Mouse (Mus musculus): ENCODE results near the gene Leprot.

Leprot gene

DNA sequence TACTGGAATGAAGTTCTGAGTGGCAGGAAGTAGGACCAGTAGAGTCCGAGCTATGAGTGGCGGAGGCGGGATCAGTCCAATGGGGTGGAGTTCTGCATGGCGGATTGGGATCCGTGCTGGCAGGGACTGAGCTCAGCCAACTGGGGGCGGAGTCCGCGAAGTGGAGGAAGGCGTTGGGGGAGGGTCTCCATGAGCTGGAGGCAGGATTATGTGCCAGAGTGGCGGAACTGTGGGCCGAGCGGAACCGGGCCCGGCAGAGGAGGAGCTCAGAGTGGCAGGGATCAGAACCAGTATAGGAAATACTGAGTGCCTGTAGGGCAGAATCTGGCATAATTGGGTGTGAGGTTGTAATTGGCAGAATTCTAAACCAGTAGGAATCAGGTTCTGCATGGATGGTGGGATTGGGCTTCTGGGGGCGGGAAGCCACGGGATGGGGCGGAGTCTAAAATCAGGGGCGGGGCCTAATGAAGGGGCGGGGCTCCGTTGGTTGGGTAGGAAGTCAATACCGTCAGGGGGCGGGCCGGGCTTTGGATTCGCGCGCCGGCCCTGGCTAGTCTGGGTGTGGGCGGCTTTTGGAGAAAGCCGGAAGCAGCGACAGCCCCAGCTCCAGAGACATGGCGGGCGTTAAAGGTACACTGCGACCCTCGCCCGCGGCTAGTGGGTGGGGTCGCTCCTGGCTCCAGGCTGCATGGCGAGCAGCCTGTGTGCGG, at the start of gene Leprot:
Leprot (plus strand) TSS at position 523 of the 710 bp plus-strand sequence.
- peak; percentile 100 for DNase-seq (ENCODE audit: low spot score)

DNA sequence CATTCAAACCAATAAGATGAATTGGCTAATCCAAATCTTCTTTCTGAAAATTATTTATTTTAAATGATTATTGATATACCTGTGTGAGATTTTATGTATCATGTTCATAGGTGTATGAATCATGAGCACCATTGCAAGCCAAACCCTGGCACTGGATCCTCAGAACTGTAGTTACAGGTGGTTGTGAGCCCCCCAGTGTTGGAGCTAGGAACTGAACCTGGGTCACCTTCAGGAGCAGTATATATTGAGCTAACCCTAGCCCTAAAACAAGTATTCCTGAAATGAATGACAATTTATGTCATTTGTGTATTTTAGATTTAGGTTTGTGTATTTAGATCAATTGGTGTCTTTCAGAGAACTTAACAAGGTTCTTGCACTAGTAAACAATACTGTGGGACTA, 45.8 kb upstream of the Leprot start:
- peak; percentile 51 for DNase-seq (ENCODE audit: low spot score)

DNA sequence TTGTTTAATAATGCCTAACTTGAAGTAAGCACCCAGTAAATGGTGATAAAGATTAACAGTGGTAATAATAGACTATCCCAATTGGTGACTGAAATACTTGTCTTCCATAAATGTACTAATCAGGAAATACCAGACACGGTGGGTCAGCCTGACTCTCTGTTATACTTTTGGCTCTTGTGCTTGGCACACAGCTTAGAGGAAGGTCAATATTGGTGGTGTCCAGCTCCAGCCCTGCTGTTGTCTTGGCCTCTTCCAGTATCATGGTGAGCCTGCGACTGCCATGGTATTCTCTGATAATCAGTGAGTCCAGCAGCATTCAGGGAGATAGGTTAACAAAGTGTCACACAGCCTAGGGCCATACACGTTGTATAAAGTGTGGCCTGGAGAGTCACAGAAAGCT, 43.9 kb upstream of the Leprot start:
- no peak for DNase-seq (ENCODE audit: low spot score)

DNA sequence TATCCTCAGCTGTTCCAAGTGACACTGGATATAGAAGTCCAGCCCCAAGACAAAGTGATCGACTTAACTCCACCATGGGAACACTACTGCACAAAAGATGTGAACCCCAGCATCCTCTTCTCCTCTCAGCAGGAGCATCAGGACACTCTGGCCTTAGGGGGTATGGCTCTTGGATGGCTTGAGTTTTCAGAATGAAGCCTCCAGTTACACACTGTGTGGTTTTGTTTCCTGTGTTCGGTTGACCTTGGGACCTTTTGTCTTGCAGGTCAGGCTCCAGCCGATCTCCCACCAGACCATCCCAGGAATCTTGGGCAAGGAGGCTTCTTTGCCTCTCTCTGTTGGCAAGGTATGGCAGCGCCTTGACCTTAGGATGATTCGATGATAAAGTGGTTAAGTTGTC, 31.0 kb upstream of the Leprot start:
- DNase-seq (ENCODE audit: low spot score): no peak

DNA sequence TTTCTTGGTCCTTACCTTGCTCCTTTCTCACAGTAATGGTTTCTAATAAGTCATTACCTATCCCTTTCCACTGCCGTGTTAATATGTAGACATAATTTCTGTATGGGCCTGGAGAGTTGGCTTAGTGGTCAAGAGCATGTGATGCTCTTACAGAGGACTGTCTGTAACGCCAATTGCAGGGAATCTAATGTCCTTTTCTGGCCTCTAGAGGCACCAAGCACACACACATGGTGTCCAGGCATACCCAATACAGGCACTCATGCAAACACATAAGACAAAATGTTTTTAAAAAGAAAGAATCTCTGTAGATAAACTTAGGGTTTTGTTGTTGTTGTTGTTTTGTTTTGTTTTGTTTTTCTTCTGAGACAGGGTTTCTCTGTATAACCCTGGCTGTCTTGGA, 29.8 kb upstream of the Leprot start:
- DNase-seq (ENCODE audit: low spot score): no peak

DNA sequence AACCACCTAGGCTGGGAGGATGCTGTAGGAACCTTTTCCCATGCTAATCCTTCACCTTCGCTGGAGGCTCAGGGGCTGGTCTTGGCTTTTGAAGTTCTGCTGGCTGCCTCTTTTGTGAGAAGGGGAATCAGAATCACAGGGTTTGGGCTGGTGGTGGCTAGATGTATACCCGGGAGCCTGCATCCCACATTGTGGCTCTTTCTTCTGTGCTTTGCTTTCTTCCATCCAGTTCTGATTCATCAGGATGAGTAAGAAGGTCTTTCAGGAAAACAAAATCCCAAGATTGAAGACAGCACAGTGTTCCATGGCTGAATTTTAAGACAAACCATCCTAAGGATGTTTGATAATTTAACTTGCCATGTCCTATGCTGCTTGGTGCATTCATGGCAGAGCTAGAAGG, 27.3 kb upstream of the Leprot start:
- no peak for DNase-seq (ENCODE audit: low spot score)

DNA sequence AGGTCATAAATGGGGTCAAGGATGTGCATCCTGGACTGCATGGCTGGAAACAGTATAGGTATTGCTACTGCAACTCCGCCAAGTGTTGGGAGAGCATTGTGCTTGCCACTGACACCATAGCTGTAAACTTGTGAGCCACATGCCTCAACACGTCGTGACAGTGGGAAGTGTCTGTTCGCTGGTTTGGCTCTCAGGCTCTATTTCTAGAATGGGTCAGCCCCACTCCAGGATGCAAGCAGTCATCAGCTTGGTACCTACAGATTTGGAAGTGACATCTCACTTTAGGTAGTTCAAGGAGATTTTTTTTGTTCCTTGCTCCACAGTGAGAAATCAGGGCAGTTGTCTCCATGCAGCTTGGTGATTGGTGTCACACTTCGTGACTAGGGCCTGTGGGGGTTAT, 26.3 kb upstream of the Leprot start:
- no peak for DNase-seq (ENCODE audit: low spot score)

DNA sequence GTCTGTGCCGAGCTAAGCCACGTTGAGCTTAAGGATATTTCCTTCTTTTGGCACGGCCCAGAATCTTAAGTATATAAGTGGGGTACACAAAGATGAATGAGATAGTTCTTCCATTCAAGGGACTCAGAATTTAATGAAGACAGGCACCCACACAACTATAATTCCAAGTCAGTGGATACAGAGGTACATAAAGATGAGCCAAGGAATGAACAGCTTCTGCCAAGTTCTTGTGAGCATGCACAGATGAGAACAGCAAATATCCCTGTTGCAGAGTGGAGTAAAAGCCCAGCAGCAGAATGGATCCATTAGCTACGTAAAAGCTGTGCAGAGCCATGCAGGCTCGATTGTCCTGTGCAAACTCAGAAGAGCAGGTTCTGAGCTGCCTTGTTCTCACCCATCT, 22.2 kb upstream of the Leprot start:
- no peak for DNase-seq (ENCODE audit: low spot score)

DNA sequence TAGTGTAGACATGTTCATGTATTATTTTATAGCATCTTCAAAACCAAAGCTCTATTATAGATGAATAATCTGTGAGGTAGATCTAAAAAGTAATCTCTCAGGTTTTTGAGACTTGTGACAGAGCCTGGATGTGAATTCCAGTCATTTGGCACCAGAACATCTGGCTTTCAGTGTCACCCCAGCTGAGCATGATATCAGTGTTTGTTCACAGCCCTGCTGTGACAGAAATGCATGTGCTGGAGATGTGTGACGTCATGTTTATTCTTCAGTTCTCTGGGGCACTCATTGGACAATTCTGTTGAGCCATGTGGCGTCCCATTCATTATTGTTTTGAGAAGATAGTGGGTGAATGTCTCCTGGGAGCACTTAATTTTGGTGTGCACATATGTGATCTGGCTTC, 11.9 kb upstream of the Leprot start:
- no peak for DNase-seq (ENCODE audit: low spot score)

DNA sequence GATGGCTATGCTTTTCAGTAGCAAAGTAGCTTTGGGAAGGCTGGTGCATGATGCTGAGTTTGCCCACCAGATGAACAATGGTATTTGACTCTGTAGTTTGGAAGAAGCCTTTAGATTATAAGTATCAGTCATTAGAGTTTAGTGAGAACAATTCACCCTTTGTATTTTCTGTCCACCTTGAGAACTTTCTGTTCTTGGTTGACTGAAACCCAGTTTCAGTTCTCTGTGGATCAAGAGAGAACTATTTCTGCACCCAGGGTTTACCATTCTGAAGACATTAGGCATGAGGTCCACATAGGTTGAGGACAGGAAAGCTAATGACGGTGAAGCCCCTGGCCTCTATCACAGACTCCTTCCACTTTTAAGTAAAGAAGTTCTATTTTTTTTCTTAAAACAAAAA, 10.0 kb upstream of the Leprot start:
- DNase-seq (ENCODE audit: low spot score): no peak

DNA sequence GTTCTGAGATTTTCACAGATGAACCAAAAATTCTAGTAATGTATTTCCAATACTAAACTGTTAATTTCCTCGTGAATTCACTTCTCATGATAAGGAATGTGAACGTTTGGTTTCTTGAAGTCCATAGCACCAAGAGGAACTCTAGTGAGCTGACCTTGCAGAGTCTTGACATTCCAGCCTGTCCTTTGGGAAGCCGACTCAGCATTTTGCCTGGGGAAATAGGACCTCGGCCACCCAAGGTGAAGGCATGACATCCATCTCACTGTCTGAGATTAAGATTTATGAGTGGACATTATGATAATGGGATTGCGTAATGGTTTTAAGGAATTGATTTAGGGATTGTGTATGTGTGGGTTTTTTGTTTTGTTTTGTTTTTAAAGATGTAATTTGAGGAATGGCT, 6.9 kb upstream of the Leprot start:
- no peak for DNase-seq (ENCODE audit: low spot score)

DNA sequence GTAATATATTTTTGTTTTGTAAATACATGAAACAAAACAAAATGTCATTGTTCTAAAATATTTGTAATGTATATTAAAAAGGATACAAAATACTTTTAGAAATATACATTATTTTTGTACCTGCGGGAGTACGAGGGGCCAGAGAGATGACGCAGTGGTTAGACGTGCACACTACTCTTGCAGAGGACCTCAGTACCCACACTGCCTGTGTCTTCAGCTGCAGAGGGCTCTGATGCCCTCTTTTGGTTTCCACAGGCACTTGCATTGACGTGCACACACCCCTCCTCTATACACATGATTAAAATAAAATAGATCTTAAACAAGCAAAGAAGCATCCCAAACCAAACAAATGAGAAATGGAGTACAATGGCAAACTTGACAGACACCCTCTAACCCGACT, 4.8 kb upstream of the Leprot start:
- DNase-seq (ENCODE audit: low spot score): no peak

DNA sequence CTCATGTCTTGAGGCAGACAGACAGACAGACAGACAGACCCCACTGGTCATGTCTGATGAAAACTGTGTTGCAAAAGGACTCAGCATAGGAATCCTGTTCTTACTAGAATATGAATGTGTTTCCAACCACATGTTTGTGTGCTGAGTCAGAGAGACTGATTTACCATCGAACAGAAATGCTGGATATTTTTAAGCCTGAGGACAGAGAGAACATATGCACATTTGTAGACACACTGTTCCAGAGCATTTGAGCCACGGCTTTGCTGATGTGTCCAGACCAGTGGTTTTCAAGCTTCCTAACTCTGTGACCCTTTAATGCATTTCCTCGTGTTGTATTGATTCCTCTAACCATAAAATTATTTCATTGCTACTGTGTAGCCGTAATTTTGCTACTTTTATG, 4.3 kb upstream of the Leprot start:
- no peak for DNase-seq (ENCODE audit: low spot score)

DNA sequence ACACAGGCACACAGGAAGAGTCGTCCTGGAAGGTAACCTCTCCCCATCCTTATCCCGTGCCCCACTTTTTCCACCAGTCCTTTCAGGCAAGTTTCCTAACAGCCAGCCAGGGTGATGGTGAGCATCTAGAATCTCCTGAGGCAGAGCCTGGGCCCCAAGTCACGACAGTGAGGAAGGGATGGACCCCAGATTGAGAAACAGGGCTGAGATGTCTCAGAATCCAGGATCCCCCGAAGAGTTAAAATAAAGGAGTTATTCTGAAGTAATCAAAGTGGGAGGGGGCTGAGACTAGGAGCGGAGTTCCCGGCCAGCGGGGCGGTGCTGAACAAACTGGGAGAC, 692 bp upstream of the Leprot start:
- no peak for DNase-seq (ENCODE audit: low spot score)

DNA sequence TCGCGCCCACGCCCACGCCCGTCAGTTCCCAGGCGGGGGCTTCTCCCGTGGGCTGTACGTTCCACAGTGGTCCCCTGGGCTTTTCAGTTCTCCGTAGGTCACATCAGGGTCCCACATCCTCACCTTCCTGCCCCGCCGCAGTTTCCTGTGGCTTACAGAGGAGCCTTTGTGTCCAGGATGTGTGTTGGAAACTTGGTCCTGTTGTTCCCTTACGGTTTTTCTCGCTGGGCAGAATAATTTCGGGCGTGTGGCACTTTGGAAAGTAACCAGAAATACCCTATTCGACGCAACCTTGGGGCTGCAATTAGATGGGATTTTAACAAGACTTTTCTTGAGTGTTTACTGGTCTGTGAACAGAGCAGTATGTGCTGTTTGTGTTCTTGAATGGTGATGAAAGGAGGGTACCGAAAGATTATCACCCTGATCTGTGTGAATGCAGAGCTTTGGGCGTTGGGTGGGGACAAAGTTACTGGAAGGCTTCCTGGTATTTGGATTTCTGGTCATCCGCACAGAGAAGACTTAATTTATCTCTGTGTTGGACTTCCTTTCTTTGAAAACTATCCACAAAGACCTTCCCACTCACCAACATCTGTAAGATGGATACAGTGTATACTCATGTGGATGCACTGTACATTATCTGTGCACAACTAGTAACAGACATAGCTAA, 591 bp downstream of the Leprot start:
- DNase-seq (ENCODE audit: low spot score): no peak

DNA sequence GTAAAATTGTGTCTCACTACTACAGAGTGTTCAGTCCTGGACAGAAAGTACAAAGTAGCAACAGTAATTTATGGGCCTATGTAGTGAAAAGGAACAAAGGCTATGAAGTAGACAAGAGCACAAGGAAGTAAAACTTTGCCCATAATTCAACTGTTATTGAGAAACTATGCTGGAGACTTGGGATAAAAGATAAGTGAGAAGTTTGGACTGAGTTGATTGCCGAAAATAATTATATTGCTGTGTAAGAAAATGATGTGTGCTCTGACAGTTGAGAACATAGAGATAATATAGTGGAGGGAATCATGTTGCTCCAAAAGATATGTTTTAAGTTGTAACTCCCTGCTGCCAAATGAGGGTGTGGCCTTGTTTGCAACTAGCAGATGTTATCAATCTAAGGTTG, 1.2 kb downstream of the Leprot start:
- no peak for DNase-seq (ENCODE audit: low spot score)

DNA sequence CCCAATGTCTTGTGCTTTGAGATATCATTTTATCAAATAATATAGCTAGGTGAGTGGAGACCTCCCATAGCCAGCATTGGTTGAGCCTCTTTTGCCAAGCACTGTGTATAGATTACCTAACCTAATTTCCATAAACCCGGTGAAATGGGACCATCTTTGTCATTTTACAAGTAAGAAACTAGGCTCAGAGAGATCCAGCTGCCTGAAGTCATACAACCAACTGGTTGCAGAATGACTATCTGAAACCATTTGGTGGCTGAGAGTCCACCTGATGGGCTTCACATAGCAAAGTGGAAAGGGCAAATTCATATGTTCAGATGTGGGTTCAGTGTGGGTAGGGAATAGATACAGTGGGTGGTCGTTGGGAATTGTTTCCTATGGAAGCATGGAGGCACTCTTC, 3.4 kb downstream of the Leprot start:
- DNase-seq (ENCODE audit: low spot score): no peak

DNA sequence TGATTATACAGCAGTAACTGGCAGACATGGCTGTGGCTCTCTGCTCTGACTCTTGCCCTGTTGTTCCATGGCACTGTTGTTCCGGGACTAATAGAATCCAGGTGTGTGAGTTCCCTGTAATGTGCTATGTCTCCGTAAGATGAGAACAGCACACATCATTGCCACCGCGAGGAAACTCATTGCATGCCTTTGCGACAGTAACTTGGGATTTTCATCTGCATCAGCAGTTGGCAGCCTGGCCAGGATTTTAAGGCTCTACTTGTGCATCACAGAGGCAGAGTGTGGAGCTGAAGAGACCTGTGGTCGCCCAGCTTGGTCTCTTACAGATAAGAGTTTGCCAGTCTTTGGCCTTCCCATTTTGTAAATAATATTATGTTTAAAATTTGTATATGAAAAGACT, 6.7 kb downstream of the Leprot start:
- DNase-seq (ENCODE audit: low spot score): no peak

DNA sequence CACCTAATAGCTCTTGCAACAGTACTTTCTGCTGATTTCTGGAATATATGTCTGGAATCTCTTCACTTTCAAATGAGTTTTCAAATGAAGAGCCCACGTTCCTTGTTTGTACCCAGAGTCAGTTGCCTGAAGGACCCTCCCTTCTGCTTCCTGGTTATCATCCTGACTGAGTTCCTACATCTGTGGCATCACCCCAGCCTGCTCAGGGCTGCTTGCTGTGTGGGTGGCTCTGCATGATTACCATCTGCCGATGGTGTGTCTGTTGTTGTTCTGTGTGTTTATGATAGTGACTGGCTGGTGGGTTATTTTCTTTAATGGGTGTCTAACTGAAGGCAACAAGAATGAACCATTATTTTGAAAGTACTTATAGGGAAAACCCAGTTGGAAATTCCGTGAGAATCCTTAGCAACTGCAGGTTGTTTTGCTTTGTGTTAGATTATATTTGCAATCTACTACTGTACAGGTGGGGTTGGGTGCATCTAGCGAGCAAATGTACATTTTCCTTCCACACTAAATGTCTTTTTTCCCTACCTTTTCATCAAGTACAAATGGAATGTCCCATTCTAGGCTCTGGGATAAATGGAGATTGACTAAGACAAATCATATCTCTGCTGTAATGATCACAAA, 7.4 kb downstream of the Leprot start:
- no peak for DNase-seq (ENCODE audit: low spot score)

DNA sequence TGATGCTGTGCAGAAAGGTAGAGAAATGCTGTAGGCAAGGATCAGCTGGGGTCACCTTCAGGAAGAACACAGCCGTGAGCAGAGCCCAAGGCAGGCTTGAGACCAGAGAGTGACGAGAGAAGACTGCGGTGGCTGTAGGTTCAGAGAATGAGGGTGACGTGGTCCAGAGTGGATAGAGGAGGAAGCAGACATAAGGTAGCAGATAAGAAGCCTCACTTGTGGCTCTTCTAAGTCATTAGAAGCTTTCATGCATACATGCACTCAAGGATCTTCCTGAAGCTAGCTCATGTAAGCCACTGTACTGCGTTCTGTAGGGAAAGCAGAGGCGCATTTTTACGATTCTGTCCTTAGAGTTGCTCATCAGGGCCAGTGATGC, 7.9 kb downstream of the Leprot start:
- no peak for DNase-seq (ENCODE audit: low spot score)

DNA sequence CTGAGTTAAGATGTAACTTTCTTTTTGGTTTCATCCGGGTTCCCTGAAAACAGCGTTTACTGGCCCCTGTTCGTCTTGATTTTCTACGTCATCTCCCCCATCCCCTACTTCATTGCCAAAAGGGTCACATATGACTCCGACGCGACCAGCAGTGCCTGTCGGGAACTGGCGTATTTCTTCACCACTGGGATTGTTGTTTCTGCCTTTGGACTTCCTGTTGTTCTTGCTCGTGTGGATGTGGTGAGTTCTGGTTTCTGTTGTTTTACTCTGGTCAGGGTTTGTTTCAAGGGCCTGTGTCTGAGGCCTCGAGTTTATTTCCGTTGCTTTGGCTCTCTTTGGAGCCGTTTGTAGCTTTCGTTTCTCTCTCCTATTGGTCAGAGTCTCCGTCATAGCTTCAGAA, 8.5 kb downstream of the Leprot start:
- DNase-seq (ENCODE audit: low spot score): no peak

DNA sequence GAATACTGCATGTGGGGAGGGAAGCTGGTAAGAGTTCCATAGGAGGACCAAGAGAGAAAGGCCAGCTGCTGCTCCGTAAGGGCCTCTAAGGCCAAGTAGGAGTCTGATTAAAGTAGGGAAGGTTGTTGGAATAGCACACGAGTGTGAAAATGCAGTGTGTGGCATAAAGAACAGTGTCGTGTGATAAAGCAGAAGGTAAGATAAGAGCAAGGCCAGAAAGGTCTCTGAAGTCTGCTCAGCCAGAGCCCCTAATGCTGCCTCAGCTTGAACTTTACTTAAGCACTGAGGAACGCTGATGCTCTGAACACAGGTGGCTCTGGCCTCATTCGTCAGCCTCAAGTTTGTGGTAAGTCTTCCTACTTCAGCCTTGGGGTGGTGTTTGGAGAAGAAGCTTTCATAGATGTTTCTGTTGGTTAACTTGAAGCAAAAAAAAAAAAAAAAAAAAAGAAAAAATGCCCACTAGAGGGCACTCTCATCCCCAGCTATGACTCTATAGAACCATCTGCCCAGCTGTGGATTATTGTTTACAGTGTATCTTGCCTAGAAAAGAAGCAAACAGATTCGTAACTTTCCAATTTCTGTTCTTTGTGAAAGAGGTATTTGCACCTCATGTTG, 9.5 kb downstream of the Leprot start:
- DNase-seq (ENCODE audit: low spot score): peak; percentile 72

DNA sequence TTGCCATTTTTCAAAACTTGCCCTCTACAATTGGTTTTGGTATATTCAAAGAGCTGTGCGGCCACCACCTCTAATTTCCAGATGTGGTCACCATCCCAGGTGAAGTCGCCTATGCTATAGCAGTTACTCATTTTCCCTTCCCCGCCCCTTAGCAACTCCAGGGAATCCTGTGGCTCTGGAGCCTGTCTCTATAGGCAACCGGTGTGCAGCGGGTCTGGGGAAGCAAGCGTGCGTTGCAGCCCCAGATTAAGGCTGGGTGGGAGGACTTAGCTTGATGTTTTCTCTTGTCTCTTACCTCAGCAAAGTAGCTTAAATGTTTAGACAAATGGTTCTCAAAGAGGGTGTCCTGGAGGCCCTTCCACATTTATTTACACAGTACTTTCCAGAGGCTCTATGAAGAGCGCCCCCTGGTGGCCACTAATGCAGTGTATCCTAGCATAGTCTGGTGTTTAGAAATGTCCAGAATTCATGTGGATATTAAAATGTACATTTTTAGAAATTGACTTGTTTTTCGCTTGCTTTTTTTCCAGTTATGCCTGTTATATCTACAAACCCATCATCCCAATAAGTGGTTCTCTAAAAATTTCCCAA, 16.7 kb downstream of the Leprot start:
- DNase-seq (ENCODE audit: low spot score): peak; percentile 75

All from retina, embryonic 14.5 days (tissue).